Mouse (Mus musculus) skeletal muscle tissue, adult 2 months (tissue): ENCODE measurements at regions not wholly inside any gene's neighbourhood (a gene's known extent, or its start where the extent isn't known, plus 50 kb on each side); places are given as distances from the start of the nearest gene placed in this dataset.

Experiments
- DNase-seq: peaks from one replicate; pipeline ENCODE4 v3.0.0-alpha.2; 2012; ENCODE audit warnings: low read depth, low spot score

DNA sequence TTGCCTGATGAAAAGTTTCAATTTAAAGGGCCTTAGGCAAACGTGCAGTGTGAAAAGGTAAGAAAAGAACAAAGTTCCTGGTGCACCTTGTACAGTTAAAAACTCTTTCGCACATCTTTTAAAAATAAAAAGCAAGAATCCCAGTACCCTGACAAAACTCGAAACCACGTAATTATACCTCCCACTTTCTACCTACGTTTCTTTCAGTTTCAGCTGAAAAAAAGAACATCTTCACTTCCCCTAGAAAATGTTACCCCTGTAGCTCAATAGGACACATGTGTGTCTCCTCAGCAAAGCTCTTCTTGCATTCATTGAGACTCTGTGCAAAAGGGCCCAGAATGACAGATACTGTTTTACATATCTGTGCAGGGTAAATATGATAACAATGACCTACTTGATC, 113.2 kb downstream of the Spry2 start:
- no peak for DNase-seq

DNA sequence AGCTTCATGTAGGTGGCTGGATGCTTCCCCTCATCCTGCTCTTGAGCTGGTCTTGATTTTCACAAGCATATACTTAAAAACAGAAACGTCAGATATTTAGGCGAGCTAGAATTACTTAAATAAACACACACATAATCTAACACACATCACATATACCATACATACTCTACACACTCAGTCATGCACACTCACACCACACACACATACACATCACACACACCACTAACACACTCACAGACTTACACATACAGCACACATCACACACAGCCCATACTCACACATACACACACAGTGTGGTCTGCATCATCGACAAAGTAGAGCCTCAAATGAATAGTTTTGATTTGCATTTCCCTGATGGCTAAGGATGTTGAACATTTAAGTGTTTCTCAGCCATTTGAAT, 116.9 kb downstream of the Spry2 start:
- DNase-seq: no peak

DNA sequence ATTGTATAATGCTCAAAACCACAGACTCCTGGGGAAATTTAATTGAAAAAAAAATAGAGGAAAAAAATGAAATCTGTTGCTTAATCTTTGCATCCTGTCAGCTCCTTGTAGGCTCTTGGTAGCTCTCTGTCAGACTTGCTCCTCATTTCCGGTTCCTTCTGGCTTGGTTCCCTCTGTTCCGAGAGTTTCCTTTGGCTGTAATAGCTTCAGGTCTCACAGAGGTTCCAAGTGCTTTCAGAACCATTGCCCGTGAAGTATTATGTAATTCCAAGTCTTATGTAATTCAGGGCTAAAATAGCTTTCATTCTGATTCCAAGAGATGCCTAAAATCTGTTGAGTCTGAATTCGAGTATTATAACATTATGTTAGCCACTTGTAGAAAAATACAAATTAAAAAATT, 117.3 kb downstream of the Spry2 start:
- peak; percentile 93 for DNase-seq

DNA sequence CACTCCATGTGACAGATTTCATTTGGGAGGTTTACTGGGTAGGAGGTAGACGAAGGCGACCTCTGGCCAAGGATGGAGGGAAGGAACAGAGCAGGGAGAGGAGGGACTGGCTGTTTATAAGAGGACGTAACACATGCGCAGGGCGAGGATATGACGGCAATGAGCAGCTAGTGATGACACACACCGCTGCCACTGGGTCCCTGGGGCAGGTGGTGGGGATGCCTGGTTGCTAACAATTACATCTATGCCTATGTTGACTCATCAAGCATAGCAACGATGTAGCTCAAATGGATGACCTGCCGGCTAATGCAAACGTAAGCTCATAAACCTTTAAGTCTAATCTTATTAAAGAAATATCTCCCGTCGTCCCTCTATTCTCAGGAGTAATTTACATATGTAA, 122.9 kb downstream of the Spry2 start:
- no peak for DNase-seq

DNA sequence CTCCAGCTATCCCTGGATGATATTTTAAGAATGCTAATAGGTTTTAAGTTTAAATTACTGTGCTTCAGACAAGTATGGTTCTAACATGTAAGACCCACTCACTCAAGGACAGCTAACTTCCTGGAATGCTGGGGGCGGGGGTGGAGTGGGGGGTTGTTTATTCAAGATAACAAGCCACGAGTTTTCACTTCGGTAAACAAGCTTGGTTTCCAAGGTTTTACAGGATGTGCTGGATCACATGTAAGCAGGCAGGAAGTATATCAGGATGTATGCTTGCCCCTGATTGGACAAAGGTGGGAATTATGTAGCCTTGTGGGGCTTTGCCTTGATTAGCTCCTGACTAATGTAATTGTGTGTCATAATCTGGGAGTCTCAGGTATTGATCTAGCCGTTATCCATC, 129.5 kb downstream of the Spry2 start:
- no peak for DNase-seq

DNA sequence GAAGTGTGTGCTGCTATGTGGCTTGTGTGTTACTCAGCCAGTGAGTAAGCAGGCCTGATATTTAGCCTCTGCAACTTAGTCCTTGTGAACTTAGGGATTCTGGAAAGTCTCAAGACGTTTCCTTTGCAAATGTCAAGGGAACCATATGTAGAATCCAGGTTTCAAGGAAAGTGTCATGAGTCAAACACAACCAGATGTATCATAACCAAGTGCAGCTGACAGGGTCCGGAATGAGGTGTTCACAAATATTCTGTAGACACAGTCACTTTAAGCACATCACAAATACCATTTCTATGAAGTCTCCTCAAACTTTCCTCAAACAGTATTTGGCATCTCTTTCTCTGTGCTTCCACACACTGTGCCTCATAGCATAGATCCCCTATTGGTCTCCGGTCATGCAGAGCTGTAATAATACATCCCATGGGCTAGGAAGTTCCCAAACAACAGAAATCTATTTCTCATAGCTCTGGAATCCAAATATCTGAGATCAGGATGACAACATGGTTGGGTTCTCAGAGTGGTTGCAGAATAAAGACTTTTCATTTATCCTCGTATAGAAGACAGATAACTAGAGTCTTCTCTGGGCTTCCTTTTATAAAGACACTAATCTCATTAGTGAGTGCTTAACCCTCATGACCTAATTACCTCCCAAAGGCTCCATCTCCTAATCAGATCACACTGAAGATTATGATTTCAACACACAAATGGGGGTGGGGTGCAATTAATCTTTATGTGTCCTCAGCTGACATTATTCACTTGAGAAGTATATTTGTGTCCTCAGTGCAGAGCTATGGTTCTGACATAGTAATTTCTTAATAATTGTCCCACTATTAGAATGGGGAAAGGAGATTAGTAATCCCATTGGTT, 143.9 kb downstream of the Spry2 start:
- DNase-seq: peak; percentile 34

DNA sequence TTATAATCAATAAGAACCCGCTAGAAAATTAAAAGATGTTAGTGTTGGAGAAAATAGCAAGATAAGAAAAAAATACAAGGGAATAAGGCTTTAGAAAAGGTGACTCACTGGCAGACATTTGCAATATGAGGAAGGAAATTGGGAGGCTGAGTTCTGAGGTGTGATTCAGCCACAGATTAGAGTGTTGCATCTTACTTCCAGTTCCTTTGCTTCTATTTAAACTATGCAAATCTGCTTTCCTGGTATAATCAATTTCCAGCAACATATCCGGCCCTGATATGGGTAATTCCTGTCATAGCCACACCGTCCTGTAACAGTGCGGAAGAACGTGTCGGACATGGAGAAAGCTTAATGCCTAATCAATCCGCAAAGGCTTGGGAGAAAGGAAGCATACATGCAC, 144.9 kb downstream of the Spry2 start:
- DNase-seq: no peak

DNA sequence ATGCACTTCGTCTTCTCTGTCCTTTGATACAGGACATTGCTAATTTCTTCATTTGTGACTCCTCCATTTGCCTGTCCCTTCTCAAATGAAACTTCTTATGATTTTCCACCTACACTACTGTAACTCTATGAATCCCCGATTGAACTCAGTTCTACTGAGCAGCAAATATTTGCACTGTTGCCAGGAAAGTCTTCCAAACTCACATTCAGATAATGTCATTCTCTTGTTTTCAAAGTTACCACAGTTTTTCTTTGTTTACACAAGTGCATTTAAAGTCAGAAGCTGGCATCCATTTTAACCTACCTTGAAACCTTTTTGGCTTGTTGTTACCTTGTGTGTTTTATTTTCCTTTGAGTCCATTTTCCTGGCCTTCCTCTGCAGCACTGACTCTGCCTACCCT, 152.0 kb downstream of the Spry2 start:
- no peak for DNase-seq

DNA sequence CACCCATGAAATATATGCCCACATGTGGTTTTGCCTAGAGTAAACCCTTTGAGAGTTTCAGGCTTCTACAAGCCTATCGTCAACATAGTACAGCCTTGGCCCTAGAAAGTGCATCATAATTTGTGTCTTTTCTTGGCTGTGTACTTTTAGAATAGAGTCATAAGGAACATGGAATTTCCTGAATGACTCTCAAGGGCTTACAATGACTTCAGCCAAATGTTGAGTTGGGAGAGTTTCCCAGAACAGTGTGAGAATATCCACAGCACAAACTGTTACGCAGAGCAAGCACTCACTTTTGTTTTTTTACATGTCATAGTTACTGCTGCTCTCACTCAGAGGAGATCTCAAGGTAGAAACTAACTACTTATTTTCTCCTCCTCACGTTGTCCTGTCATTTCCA, 152.5 kb downstream of the Spry2 start:
- DNase-seq: peak; percentile 85

DNA sequence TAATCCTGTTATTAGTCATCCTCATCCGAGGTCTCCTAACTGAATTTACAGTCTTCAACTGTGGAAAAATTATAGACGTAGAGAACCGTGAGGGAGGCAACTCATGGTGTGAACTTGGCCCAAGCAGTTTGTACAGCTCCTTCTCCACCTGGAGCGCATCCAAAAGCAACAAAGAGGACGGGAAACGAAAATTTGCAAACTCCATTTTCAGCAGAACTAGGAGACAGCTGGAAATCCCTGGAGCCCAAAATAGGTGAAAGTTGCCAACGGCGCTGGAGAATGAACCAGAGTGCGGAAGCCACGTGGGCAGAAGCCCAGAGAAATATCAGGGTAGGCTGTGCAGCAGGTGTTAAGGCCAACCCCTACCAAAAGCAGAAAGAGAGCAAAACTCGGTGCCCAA, 155.7 kb downstream of the Spry2 start:
- DNase-seq: peak; percentile 84

DNA sequence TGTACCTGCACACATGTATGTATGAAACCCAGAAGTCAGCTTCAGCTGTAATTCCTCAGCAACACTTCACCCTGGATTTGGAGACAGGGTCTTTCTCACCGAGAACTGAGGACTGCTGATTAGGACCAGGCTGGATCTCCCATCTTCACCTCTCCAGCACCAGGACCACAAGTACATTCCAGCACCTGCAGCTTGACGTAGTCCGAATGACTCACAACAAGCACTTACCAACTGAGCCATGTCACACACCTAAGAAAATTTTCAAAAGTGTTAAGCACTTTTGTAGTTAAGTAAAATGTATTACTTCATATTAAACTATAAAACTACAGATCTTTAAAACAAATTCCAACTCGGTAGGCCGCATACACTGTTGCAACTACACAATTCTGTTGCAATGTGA, 158.1 kb downstream of the Spry2 start:
- no peak for DNase-seq

DNA sequence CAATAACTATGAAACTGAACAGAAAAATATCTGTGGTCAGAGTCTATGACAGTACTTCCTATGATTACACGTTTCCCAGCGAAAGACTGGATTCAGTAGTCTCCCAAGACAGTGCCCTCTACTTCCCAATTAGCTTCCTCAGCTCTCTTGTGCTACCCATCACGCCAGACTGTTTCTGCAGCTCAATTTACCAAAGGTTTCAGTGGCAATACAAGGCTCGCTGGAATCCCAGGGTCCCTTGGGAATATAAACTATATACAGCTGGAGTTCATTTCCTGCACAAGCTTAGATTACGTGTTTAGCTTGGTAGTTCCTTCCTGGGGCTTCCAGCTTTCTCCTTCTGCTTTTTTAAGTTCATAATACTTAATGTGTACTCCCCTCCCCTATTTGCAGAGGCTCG, 160.3 kb downstream of the Spry2 start:
- no peak for DNase-seq

DNA sequence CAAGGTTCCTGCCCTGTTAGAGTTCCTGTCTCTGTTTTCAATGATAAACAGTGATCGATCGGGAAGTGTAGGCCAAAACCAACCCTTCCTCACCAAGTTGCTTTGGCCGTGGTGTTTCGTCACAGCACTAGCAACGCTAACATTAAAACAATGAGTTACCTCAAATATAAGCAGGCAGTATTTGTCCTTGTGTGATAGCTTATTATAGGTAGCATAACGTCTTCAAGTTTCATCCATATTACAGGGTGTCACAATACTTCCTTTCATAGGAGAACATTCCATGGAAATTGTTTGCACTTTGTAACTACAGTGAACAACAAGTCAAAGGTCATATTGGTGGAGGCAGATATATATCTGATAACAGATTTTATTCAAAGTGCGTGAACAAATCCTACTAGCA, 162.3 kb downstream of the Spry2 start:
- DNase-seq: no peak

DNA sequence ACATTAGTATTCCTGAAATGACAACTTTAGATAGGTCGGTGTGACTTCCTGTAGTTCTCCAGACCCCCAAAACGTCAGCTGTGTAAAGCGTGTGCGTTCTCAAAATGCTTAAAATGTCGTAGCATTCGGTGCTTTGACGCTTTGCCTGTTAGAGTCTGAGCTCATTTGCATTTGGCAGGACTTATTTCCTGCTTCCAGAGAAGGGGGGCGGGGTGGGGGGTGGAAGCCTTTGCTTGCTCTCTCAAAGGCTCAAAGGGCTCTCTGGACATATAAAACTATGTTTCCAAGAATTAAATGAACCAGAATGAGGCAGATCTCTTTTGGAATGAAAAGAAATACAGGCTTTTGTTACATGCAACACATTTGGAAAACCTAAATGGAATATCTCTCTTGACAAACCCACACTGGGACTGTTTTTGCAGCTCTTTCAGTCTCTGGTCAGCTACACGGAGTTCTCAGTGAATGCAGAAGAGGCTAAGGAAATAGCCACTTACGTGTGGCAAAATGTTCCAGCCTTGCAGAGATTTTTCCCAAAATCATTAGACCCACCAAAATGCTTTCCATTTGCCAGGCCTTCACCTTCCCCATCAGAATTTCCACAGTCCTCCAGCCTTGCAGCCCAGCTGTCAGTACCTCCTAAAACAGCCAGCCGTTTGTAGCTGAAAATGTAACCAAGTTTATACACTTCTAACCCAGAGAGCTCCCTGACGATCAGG, 163.4 kb downstream of the Spry2 start:
- peak; percentile 72 for DNase-seq

DNA sequence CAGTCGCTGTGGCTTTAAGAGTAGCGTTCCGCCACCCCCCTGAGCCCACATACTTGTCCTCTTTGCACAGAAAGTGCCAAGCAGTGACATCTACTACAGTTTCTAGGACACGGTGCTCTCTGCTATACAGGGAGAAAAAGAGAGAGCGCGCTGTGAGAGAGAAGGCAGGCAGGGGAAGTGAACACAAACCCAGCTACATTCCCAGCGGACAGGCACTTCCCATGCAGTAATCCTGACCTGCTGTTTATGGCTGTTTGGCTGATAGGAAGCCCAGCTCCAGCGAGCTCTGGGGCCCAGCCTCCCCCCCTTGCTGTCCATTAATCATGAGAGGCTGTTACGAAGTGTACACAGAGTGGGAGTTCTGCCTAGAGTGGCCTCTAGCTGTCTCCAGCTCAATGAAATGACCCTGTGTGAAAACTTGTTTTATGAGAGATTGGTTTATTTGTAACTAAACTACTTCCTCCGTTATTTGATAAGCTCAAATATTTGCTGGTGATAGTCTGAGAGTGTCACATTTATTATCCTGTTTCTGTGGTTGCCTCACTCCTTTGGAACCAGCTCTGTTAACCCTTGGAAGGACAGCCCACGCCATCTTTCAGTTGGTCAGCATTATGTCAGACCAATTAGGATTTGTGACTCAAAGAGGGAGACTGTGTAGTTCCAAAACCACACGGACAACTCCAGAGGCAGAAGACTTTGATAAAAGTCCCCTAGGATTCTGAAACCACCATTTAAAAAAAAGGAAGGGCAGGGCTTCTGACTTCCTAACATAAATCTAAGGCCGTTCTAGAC, 164.2 kb downstream of the Spry2 start:
- DNase-seq: peak; percentile 90

DNA sequence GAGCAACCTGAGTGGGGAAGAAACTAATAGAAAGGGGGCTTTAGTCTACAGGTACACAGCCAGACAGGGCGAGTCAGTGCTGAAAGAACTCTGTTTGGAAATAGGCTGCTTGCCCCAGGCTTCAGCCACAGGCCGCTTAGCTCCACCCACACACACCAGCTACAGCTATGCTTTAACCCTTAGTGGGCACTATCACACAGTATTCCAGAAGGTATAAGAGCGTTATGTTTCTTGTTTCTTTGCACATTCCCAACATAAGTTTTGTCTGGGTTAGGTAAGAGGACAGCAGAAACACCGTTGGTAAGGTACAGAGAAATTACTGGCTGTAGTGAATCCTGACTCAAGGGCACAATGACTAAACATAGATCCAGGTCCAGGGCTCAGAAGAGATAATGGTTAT, 165.8 kb downstream of the Spry2 start:
- DNase-seq: no peak

DNA sequence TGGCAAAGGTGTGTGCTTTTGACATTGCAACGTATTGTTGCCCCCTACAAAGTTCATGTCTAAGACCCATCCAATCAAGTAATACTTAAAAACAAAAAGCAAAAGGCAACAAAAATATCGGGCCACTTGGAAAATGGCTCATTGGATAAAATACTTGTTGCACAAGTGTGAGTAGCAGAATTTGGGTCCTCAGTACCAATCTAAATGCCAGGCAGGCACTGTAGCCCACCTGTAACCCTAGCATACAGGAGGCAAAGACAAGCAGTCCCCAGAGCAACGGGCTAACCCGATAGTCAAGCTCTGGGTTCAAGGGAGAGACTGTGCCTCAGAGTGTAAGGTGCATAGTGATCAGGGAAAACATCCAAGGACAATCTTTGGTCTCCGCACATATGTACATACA, 167.8 kb downstream of the Spry2 start:
- no peak for DNase-seq

DNA sequence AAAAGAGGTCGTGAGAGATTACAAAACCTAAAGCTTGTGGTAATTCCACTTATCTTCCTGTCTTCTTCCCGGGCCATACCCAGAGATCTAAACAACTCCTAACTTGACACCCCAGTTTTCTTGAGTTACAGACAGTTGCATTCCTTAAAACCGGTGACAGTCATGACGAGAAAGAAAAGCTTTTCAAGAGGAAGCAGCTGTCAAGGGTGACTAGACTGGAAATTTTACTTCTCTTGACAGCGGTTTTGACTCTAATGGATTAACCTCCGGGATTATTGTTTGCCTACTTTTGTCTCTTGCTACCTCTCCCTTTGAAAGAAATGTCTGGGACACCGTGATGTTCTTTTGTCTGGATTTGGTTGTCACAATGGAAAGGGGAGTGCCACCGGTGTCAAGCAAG, 170.9 kb downstream of the Spry2 start:
- DNase-seq: no peak

DNA sequence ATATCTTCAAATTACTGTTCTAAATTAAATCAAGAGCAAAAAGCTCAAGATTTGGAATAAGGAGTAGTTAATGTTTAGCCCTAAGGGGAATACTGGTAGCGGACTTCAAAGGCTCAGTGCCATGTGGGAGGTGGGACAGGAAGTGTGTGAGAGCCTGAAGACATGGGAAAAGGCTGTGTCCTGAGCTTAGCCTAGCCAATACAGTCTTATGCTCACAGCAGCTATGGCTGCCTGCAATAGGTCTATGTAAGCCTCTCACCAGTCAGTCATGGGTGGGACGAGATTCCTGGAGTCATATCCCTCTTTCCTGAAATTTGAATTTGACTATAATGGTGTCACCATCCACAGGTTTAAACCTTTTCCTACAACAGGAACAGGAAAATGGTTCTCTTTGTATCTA, 173.7 kb downstream of the Spry2 start:
- no peak for DNase-seq

DNA sequence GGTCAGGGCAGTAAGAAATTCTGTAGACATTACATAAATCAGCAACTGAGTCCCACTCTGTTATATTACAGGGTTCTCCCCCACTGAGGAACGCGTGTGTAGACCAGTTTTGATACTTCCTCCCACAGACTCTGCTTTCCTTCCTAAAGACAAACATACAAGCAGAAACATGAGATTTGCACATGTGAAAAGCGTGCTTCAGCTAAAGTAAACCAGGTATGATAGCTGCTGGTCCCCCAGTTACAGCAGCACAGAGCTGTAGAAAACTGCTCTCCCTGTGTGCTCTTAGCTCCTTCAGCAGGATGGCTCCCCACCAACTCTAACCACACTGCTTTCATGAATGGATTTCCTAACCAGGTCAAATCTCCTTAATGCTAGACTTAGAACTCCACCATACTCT, 175.0 kb downstream of the Spry2 start:
- DNase-seq: no peak

DNA sequence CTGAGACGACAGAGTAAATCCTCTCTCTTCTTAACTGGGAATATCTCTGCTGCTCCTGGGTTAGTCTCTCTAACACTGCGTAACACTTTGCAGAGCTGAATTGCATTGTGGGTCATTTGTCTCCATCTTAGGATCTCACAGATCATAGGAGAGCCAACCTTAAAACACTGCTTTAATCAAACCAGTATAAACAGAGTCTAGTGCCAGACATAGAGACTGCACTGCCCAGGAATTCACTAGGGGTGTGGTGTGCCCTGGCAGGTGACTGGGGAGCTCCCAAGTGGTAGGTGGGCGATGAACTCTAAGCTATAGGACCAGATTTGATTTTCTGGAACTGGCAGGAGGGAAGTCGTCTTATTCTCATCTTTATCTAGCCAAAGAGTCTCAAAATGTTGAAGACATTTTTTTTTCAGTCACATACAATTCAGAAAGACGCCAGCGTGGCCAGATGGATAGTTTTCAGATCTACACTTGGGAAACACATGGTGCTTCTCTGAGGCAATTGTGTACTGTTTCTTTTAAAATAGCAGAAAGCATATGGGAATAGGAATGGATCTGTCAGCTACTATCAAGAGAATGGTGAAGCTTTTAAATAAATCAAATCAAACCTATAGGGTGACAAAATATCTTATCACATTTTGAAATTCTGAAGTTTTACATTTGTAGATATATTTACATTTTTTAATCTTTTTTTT, 175.7 kb downstream of the Spry2 start:
- DNase-seq: no peak
